Mouse (Mus musculus): ENCODE results near the gene Rrp12. TPM values are rescaled to one million over a fixed set of nuclear protein-coding genes. Genes with fewer than 3 reads are reported as not detected.
A peak's percentile ranks its signal among the peaks of the same experiment; 100 is the strongest.
"Not testable (repeated sequence)": the region's sequence is repeated elsewhere in the genome, so short reads cannot be mapped to it uniquely, and the experiment has no call there.

Gene Rrp12
- total RNA-seq, 2 experiments from 2014 or later: 33.0 to 34.1 TPM

DNA sequence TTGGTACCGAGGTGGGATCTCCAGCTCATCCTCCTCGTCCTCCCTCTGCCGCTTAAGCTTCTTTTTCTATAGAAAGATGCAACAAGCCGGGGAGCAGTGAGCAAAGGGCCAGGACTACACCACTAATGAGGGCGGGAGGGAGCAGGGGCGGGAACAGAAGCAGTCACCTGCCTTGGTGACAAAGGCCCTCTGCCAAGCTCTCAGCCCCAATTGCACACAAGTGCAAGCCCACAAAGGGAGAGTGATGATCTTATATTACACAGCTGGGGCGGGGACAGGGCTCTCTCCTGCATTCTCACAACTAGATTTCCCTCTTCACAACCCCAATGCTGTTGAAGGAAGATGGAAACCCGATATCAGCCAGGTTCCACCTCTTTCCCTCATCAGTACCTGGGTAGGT, 29.3 kb downstream of the Rrp12 start:
- TF ChIP-seq CTCF (IDR thresholded peaks at IDR 0.05): no peak
- Histone ChIP-seq H3K27ac (no peak overlapping the region), H3K4me3 (no peak overlapping the region)
- no peak for DNase-seq (ENCODE audit: extremely low spot score in 1 of 2, low spot score in 2 of 2)
- intact Hi-C loops (cut with DNase I): no loop called here

- TF ChIP-seq CTCF (IDR thresholded peaks at IDR 0.05): no peak
- Histone ChIP-seq H3K27ac (no peak overlapping the region), H3K4me3 (no peak overlapping the region)
- intact Hi-C loops (cut with DNase I): no loop called here
- DNase-seq (ENCODE audit: extremely low spot score in 1 of 2, low spot score in 2 of 2): no peak
Measured at GRCm38 (mm10) chr19:41857816-41858310, 38.1 kb downstream of the Rrp12 start.

DNA sequence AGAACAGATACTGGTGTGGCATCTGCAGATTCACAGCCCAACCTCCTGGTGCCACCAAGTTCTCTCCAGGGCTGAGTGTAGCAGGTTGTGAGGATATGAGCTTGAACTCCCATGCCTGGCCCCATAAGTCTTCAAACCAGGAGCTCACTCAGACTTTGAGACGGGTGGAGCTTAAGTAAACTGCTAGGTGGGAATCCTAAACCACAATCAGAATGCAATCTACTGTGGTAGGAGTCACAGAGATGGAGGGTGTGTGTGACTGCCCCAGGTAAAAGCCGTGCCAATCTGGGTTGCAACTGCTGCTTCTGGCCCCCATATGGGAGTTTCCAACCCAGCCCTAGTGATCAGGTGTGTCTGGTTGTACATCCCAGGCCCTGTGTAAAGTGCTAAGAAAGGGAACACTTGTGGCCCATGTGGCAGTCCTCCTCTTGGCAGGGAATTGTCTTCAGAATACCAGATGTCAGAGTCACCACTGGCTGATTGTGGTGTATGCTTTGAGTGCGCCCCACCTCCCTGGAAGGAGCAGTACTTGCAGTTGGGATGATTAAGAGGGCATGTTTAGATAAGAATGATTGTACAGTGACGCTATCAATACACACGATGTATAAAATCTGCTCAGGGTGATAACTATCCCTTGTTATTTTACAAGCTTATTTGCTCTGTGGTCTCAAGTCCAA, 38.7 kb downstream of the Rrp12 start:
- Histone ChIP-seq H3K27ac (no peak overlapping the region), H3K4me3 (no peak overlapping the region)
- DNase-seq (ENCODE audit: extremely low spot score in 1 of 2, low spot score in 2 of 2): no peak
- intact Hi-C loops (cut with DNase I): no loop called here
- no peak for TF ChIP-seq CTCF (IDR thresholded peaks at IDR 0.05)

- DNase-seq (ENCODE audit: extremely low spot score in 1 of 2, low spot score in 2 of 2): no peak
- no peak overlapping the region for H3K27ac ChIP-seq
- H3K4me3 ChIP-seq: no peak overlapping the region
- no peak for TF ChIP-seq CTCF (IDR thresholded peaks at IDR 0.05)
- intact Hi-C loops (cut with DNase I): no loop called here
Measured at GRCm38 (mm10) chr19:41852423-41852822, 43.5 kb downstream of the Rrp12 start.

- no peak for TF ChIP-seq CTCF (IDR thresholded peaks at IDR 0.05)
Measured at GRCm38 (mm10) chr19:41850719-41851543, 45.0 kb downstream of the Rrp12 start.

GRCm38 (mm10) chr19:41850021-41850718, 45.8 kb downstream of the Rrp12 start:
- no peak for DNase-seq (ENCODE audit: extremely low spot score in 1 of 2, low spot score in 2 of 2)
- intact Hi-C loops (cut with DNase I): no loop called here
- Histone ChIP-seq H3K27ac (no peak overlapping the region), H3K4me3 (no peak overlapping the region)
- TF ChIP-seq CTCF (IDR thresholded peaks at IDR 0.05): no peak

More at GRCm38 (mm10) chr19:41850719-41851543, 45.0 kb downstream of the Rrp12 start:
- DNase-seq (ENCODE audit: extremely low spot score in 1 of 2, low spot score in 2 of 2): no peak
- intact Hi-C loops (cut with DNase I): no loop called here
- Histone ChIP-seq H3K4me3 (no peak overlapping the region), H3K27ac (no peak overlapping the region)

- H3K4me3 ChIP-seq: peak within 1 kb of the TSS; percentile 54
- H3K27ac ChIP-seq: peak within 1 kb of the TSS; percentile 95
- DNase-seq (ENCODE audit: extremely low spot score in 1 of 2, low spot score in 2 of 2): peak; percentile 84 to 85
- no peak for TF ChIP-seq CTCF (IDR thresholded peaks at IDR 0.05)
- intact Hi-C loops (cut with DNase I): loop anchor here (2.0 to 5.0 kb wide), 3 partner anchors 17 to 71 kb away; partner anchors contain the start of gene Arhgap19
Measured at GRCm38 (mm10) chr19:41847992-41848851, 47.8 kb downstream of the Rrp12 start, which contains the start of gene Frat2. TSS of gene Frat2 (minus strand) at chr19:41848132.

- Histone ChIP-seq H3K4me3 (peak overlapping the region; percentile 54), H3K27ac (peak overlapping the region; percentile 95)
- intact Hi-C loops (cut with DNase I): loop anchor here (2.0 to 5.0 kb wide), 3 partner anchors 17 to 71 kb away; partner anchors contain the start of gene Arhgap19
- not testable (repeated sequence) for DNase-seq (ENCODE audit: extremely low spot score in 1 of 2, low spot score in 2 of 2)
Measured at GRCm38 (mm10) chr19:41847614-41847991, 48.4 kb downstream of the Rrp12 start.

DNA sequence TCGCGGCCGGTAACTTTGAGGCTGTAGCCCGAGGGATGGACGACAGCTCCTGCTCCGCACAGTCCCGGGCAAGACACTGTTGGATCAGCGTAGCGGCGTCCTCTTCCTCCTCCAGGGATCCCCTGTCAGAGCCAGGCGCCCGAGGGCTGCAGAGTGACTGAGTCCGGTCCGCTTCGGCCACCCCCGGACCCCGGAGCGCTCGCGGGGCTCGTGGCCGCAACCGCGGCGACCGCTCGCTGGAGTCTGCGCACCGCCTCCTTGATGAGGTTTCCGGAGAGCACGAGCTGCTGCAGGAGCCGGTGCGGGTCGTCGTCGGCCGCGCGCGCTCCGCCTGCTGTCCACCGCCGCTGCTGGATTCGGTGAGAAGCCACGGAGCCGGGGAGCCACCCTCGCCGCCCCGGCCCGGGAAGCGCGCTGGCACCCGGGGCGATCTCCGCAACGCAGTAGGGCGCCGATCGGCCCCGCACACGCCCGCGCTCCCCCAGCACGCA, 48.8 kb downstream of the Rrp12 start:
- intact Hi-C loops (cut with DNase I): loop anchor here (2.0 to 5.0 kb wide), 3 partner anchors 16 to 70 kb away; partner anchors contain the start of gene Arhgap19
- TF ChIP-seq CTCF (IDR thresholded peaks at IDR 0.05): no peak
- DNase-seq (ENCODE audit: extremely low spot score in 1 of 2, low spot score in 2 of 2): peak; percentile 49 to 62
- peak overlapping the region; percentile 95 for H3K27ac ChIP-seq
- peak overlapping the region; percentile 54 for H3K4me3 ChIP-seq

- intact Hi-C loops (cut with DNase I): loop anchor here (2.0 to 5.0 kb wide), 3 partner anchors 16 to 70 kb away; partner anchors contain the start of gene Arhgap19
- no peak; the same call in 1 of the 2 replicates for TF ChIP-seq CTCF (IDR thresholded peaks at IDR 0.05)
- Histone ChIP-seq H3K27ac (peak overlapping the region; percentile 95), H3K4me3 (peak overlapping the region; percentile 54)
- DNase-seq (ENCODE audit: extremely low spot score in 1 of 2, low spot score in 2 of 2): no peak
Measured at GRCm38 (mm10) chr19:41846366-41847090, 49.4 kb downstream of the Rrp12 start.

Measured in left cerebral cortex, adult 2 months (tissue).